Mouse (Mus musculus) thymus, adult 2 months (tissue): Measurements from ENCODE around the gene Olfr600. TPM values are rescaled to one million over a fixed set of nuclear protein-coding genes. Genes with fewer than 3 reads are reported as not detected.

Source experiments
- polyA plus RNA-seq: library from polyadenylated mRNA; depleted of rRNA; stranded (reverse); fragments of >200 nt; gene quantifications from 2 replicates; pipeline ENCODE4 v1.2.3, GENCODE M21; 2012; rRNA removed

Gene Olfr600
- polyA plus RNA-seq, 1 experiment = not detected

Other genes starting within 250 kb of the Olfr600 start
- not detected in 2 replicates for gene Olfr586, start 224.0 kb downstream of the Olfr600 start, polyA plus RNA-seq
- gene Olfr588-ps1, start 208.8 kb downstream of the Olfr600 start, polyA plus RNA-seq = not detected in 2 replicates
- not detected in 2 replicates for gene Olfr589, start 193.3 kb downstream of the Olfr600 start, polyA plus RNA-seq
- not detected in 2 replicates for gene Olfr591, start 171.3 kb downstream of the Olfr600 start, polyA plus RNA-seq
- gene Olfr592, start 164.9 kb downstream of the Olfr600 start, polyA plus RNA-seq = not detected in 2 replicates
- gene Olfr593, start 137.8 kb downstream of the Olfr600 start, polyA plus RNA-seq = not detected in 2 replicates
- gene Olfr594, start 132.7 kb downstream of the Olfr600 start, polyA plus RNA-seq = not detected in 2 replicates
- not detected in 2 replicates for gene Usp17ld, start 97.2 kb downstream of the Olfr600 start, polyA plus RNA-seq
- not detected in 2 replicates for gene Olfr596, start 44.0 kb downstream of the Olfr600 start, polyA plus RNA-seq
- not detected in 2 replicates for gene Olfr597, start 33.4 kb downstream of the Olfr600 start, polyA plus RNA-seq
- not detected in 2 replicates for gene Olfr598, start 26.1 kb downstream of the Olfr600 start, polyA plus RNA-seq
- not detected in 2 replicates for gene Olfr599, start 13.8 kb downstream of the Olfr600 start, polyA plus RNA-seq
- gene Olfr601, start 13.0 kb upstream of the Olfr600 start, polyA plus RNA-seq = not detected in 2 replicates
- gene Olfr603, start 36.5 kb upstream of the Olfr600 start, polyA plus RNA-seq = not detected in 2 replicates
- gene Usp17lc, start 65.4 kb upstream of the Olfr600 start, polyA plus RNA-seq = 0.13 TPM in 1 of 2 replicates, not detected in the other
- not detected in 2 replicates for gene Olfr605, start 95.8 kb upstream of the Olfr600 start, polyA plus RNA-seq
- gene Olfr606, start 99.4 kb upstream of the Olfr600 start, polyA plus RNA-seq = not detected in 2 replicates
- not detected in 2 replicates for gene Olfr607, start 114.5 kb upstream of the Olfr600 start, polyA plus RNA-seq
- gene Olfr608, start 120.2 kb upstream of the Olfr600 start, polyA plus RNA-seq = not detected in 2 replicates
- gene Olfr609, start 148.4 kb upstream of the Olfr600 start, polyA plus RNA-seq = not detected in 2 replicates
- gene Olfr610, start 162.5 kb upstream of the Olfr600 start, polyA plus RNA-seq = not detected in 2 replicates
- gene Olfr611, start 171.2 kb upstream of the Olfr600 start, polyA plus RNA-seq = not detected in 2 replicates
- gene Olfr612, start 193.0 kb upstream of the Olfr600 start, polyA plus RNA-seq = not detected in 2 replicates
- gene Olfr613, start 198.4 kb upstream of the Olfr600 start, polyA plus RNA-seq = not detected in 2 replicates
- gene Olfr615, start 206.4 kb upstream of the Olfr600 start, polyA plus RNA-seq = not detected in 2 replicates
- gene Olfr616, start 219.5 kb upstream of the Olfr600 start, polyA plus RNA-seq = not detected in 2 replicates
- not detected in 2 replicates for gene Olfr617, start 223.4 kb upstream of the Olfr600 start, polyA plus RNA-seq
- gene Olfr618, start 240.4 kb upstream of the Olfr600 start, polyA plus RNA-seq = not detected in 2 replicates